Mouse (Mus musculus) MEL (cell line): ENCODE results near the gene Gap43.

Experiments
- CTCF ChIP-seq, 3 experiments: IDR thresholded peaks in 2 of 3; conservative IDR thresholded peaks in 1 of 3; 2 replicates each; pipeline ENCODE4 v1.5.1; 2011 to 2012; ENCODE audit warnings: low read length in 3 of 3, low read depth in 2 of 3, mild to moderate bottlenecking in 2 of 3, improper control_type of control experiment in 1 of 3, inconsistent platforms in 1 of 3, mixed read lengths in 1 of 3, moderate library complexity in 1 of 3; ENCODE audit not compliant: control insufficient read depth in 1 of 3, insufficient read depth in 1 of 3, poor library complexity in 1 of 3, severe bottlenecking in 1 of 3
- E2F4 ChIP-seq: IDR thresholded peaks from 2 replicates; pipeline ENCODE4 v1.6.1; 2011; ENCODE audit warnings: low read depth, low read length, improper control_type of control experiment, borderline replicate concordance
- ELF1 ChIP-seq: IDR thresholded peaks from 2 replicates; pipeline ENCODE4 v1.6.1; 2014; ENCODE audit warnings: low read depth, mild to moderate bottlenecking, inconsistent platforms, low read length, improper control_type of control experiment, moderate library complexity
- EP300 ChIP-seq, 2 experiments: IDR thresholded peaks; 2 replicates each; pipeline ENCODE4 v1.6.1; 2011; ENCODE audit warnings: improper control_type of control experiment in 2 of 2, low read length in 2 of 2, low read depth in 1 of 2, mild to moderate bottlenecking in 1 of 2
- ETS1 ChIP-seq: IDR thresholded peaks from 2 replicates; pipeline ENCODE4 v1.6.1; 2012; ENCODE audit warnings: low read depth, mild to moderate bottlenecking, inconsistent platforms, low read length, improper control_type of control experiment, moderate library complexity
- POLR2A ChIP-seq, 2 experiments: IDR thresholded peaks; 2 replicates each; pipeline ENCODE4 v1.6.1; 2011 to 2012; ENCODE audit warnings: low read length in 2 of 2, mild to moderate bottlenecking in 2 of 2, control low read depth in 1 of 2, improper control_type of control experiment in 1 of 2, low read depth in 1 of 2, moderate library complexity in 1 of 2; ENCODE audit not compliant: control insufficient read depth in 1 of 2, insufficient read depth in 1 of 2, poor library complexity in 1 of 2
- ZKSCAN1 ChIP-seq: IDR thresholded peaks from 2 replicates; pipeline ENCODE4 v1.6.1; 2012; ENCODE audit warnings: low read depth, mild to moderate bottlenecking, inconsistent platforms, low read length, improper control_type of control experiment, moderate library complexity

DNA sequence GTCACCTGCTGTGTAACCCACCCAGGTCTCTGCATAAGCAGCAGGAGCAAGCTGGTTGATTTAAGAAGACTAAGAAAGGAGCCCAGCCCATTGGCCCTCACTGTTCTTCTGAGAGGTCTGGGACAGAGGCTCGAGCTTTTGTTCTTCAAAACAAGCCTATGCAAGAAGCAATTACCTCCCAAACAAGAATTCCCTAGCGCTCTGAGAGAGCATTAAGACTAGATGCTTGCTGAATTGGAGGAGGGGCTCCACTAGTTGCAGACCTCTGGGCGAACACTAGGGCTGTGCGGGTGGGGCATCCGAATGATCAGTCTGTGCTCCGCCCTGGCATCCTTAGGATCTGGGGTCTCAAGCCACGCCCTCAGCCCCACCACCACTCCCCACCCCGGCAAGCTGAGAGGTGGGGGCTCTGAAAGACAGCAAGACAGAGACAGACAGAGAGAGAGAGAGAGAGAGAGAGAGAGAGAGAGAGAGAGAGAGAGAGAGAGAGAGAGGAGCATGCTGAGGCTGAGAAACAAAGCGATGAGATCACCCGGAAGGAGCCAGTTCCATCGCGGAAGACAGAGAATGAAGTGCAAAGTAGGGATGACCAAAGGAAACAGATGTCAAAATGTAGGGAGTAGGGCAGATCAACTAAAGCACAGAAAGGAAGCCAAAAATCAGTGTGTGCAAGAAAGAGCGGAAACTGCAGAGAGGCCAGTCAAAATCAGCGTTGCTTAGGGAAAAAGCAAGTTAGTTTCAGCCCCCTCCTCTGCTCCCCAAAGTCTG lies 34.3 kb downstream of the Gap43 start:
- no peak for TF ChIP-seq ETS1
- no peak for TF ChIP-seq E2F4
- no peak for TF ChIP-seq EP300 (IDR thresholded peaks at IDR 0.05; ENCODE audit: low read depth in 1 of 2, low read length in 2 of 2)
- TF ChIP-seq ZKSCAN1, result no peak
- TF ChIP-seq POLR2A (IDR thresholded peaks at IDR 0.05; ENCODE audit: control insufficient read depth in 1 of 2, insufficient read depth in 1 of 2, low read depth in 1 of 2, low read length in 2 of 2, poor library complexity in 1 of 2), result no peak
- no peak for TF ChIP-seq CTCF (IDR thresholded peaks at IDR 0.05 in 2 of 3, conservative IDR thresholded peaks at IDR 0.05 in 1 of 3; ENCODE audit: control insufficient read depth in 1 of 3, insufficient read depth in 1 of 3, low read depth in 2 of 3, low read length in 3 of 3, poor library complexity in 1 of 3, severe bottlenecking in 1 of 3)
- TF ChIP-seq ELF1, result no peak
